Mouse (Mus musculus) granulocyte monocyte progenitor cell, adult 5-6 weeks (primary cell): ENCODE data around the gene Lmod1. TPM values are rescaled to one million over a fixed set of nuclear protein-coding genes. Genes with fewer than 3 reads are reported as not detected.
"Not testable (repeated sequence)": the region's sequence is repeated elsewhere in the genome, so short reads cannot be mapped to it uniquely, and the experiment has no call there.

Experiments used
- ATAC-seq: replicated peaks from 2 replicates; pipeline ENCODE4 v1.8.0; 2016; ENCODE audit warnings: mild to moderate bottlenecking, moderate TSS enrichment, inconsistent platforms; ENCODE audit not compliant: poor library complexity, severe bottlenecking
- total RNA-seq, 2 experiments: library from RNA; stranded (forward) in 1 of 2; stranded (reverse) in 1 of 2; fragments of 200-712, 200-1000 nt in 1 of 2; fragments of >200 nt in 1 of 2; fragmentation: Nextera tagmentation in 1 of 2; gene quantifications; 2 replicates each; pipeline ENCODE4 v1.2.3; 2014 to 2017

The Lmod1 gene
- total RNA-seq, 2 experiments from 2014 or later = not detected

- ATAC-seq = no peak
Observed at GRCm38 (mm10) chr1:135359071-135359470, 34.5 kb downstream of the Lmod1 start.

DNA sequence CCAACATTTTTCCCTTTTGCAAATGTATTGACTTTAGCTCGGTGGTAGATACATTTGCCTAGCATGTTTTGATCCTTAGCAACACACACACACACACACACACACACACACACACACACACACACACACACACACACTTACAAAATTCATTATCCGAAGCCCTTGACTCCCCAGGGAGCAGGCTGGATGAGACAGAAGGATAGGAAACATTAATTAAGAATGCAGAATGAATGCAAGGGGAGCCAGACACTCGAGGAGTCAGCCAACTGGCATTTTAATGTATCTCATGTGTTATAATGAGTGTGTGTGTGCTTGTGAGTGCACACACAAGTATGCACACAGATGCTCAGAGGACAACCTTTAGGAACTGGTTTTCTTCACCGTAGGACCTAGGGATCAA lies 36.9 kb downstream of the Lmod1 start:
- ATAC-seq = no peak

- ATAC-seq = no peak
Observed at GRCm38 (mm10) chr1:135362115-135362514, 37.5 kb downstream of the Lmod1 start.

- no peak for ATAC-seq
Observed at GRCm38 (mm10) chr1:135363446-135363845, 38.8 kb downstream of the Lmod1 start.

DNA sequence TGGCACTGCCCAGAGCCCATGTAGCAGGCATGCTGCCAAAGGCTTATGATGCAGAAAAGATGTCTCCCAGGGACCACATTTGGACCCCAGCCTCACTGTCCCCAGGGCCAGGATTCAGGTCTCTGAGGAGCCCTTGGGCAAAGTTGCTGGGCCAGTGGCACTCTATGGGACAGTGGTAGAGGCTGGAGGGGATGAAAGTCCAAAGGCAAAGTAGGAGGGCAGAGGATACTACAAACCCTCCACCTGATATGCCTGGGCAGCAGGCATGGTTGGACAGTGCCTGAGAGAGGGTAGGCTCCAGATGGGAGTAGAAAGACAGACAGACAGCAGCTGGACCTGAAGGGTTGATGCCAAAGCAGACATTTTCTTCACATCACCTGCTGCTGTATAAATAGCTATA lies 41.8 kb downstream of the Lmod1 start:
- no peak for ATAC-seq

GRCm38 (mm10) chr1:135367005-135367404 lies 42.4 kb downstream of the Lmod1 start:
- no peak for ATAC-seq

DNA sequence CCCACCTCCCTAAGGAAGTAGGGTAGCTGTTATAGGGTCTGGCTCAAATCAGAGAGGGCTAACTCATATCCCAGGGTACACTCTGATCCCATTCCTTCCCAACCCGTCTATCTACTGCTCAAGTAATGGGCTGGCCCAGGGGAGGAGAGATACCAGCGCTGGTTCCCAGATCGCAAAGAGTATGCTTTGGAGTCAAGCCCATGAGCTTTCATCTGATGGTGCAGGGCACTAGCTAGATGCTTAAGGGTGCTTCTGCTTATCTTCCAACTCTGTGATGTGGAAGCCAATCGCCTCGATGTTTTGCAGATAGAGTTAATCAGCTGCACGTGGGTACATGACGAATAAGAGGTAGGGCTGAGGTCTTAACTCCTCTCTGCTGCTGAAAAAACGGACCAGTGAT lies 43.0 kb downstream of the Lmod1 start:
- no peak for ATAC-seq

GRCm38 (mm10) chr1:135368245-135368644 lies 43.6 kb downstream of the Lmod1 start:
- ATAC-seq = peak; percentile 76

GRCm38 (mm10) chr1:135368982-135369381 lies 44.4 kb downstream of the Lmod1 start:
- peak; percentile 21; the same call in 1 of the 2 replicates for ATAC-seq

- ATAC-seq = no peak
Observed at GRCm38 (mm10) chr1:135369415-135369814, 44.8 kb downstream of the Lmod1 start.

- ATAC-seq = no peak
Observed at GRCm38 (mm10) chr1:135373171-135373677, 48.6 kb downstream of the Lmod1 start.

DNA sequence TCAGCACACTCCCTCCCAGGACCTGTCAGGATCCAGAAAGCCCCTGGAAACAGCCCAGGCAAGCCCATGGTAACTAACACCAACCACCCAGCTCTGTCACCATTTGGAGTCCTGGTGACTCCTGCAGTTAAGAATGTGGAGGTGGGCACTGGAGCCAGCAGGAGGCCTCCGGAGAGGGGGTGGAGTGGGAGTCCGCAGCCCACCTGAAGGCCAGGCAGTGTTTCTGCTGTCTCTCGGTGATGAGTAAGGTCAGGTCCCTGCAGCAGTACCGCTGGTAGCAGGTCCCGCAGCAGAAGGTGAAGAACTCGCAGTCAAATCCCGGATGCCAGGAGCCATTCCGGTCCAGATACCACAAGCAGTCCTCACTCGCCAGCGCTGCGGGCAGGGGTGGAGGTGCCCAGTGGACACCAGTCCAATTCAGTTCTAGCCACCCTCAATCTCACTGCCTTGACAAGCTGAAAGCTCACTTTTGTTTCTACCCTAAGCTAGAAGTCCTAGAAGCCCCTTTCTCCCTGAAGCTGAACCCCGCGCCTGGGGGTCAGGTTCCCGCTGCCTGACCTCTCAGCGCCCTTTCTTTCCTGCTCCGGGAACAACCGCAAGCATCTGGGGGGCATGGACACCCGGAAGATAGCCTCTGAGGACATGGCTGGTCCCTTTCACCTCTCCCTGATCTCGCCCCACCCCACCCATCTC lies 49.7 kb downstream of the Lmod1 start:
- no peak for ATAC-seq

DNA sequence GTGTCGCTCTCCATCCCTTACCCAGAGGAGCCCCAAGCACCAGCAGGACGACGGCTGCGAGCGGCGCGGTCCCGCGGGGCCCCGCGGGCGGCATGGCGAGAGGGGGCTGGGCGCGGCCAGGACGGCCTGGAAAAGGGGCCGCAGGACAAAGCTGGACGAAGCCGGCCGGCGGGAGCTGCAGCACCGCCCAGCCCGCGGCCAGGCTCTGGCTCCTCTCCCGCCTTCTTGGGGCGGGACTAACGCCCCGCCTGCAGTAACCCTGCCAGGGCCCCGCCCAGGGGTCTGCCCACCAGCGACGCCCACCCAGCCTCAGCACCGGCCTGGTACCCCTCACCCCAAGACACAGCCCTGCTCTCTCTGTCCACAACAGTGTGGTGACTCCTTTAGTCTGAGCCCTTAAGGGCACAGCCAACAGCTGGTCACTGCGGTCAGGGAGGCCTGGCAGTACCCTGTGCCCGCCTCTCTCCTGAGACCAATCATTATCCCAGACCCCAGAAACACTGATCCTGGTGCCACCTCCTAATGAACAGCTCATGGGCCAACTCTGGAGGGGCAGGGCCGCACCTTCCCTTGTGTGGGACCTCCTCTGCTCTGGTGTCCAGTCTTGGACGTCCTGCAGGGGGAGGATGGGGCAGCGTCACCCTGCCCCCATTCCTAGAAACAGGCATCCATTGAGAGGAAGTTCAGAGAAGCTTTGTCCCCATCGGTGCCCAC lies 50.4 kb downstream of the Lmod1 start, which contains the start of gene Shisa4:
TSS of gene Shisa4 (minus strand) at position 370 of the 714 bp plus-strand sequence.
- peak; percentile 56 for ATAC-seq

DNA sequence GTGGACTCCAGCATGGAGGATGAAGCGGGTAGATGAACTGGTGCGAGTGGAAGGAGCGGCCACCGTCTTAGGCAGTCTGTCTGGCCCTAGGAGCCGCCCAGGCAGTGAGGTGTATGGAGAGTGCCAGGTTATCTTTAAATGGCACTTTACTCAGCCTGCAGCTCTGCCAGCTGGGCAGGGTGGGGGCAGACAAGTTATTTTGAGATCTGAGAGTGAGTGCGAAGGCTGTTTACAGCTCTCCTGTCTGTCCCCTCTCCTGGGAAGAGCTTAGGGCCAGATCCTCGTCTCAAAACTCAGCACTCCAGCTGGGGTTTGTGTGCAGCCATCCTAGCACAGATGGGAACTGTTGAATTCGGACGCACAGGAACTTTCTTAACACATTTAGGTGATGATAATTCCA lies 54.0 kb downstream of the Lmod1 start:
- no peak for ATAC-seq

DNA sequence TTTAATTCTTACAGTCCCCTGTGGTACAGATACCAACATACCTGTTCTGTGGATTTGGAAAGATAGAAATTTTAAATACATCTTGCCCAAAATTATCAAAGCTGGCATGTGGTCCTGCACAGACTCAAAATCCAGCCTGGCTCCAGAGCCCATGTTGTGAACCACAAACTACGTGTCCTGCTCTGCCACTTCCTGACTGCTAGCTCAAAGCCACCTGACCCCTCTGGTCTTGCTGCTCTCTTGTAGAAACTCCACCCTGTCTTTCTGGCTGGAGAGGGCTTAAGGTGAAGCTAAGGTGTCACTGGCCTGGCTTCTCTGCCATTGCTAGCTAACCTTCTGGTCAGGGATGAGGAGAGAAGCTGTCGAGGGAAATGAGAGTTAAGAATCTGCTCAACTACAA lies 54.4 kb downstream of the Lmod1 start:
- ATAC-seq = no peak

- no peak for ATAC-seq
Observed at GRCm38 (mm10) chr1:135380071-135380991, 55.7 kb downstream of the Lmod1 start.

DNA sequence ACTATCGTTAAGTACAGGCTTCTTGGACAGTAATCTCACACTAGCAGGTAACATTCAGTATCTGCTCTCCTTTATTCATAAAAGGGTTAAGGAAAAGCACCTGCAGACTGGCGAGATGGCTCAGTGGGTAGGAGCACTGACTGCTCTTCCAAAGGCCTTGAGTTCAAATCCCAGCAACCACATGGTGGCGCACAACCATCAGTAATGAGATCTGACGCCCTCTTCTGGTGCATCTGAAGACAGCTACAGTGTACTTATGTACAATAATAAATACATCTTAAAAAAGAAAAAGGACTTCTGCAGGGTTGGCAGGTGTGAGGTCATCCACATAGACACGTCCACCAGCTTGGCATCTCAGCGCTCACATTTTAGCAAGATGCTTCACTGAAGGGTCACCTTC lies 57.0 kb downstream of the Lmod1 start:
- ATAC-seq = not testable (repeated sequence)

GRCm38 (mm10) chr1:135384171-135384570 lies 59.6 kb downstream of the Lmod1 start:
- ATAC-seq = no peak

- no peak for ATAC-seq
Observed at GRCm38 (mm10) chr1:135385161-135385560, 60.6 kb downstream of the Lmod1 start.

GRCm38 (mm10) chr1:135399466-135399865 lies 74.9 kb downstream of the Lmod1 start:
- peak; percentile 98 for ATAC-seq
